Mouse (Mus musculus): ENCODE results near the gene Rnf227.
A peak's percentile ranks its signal among the peaks of the same experiment; 100 is the strongest.

Gene Rnf227

DNA sequence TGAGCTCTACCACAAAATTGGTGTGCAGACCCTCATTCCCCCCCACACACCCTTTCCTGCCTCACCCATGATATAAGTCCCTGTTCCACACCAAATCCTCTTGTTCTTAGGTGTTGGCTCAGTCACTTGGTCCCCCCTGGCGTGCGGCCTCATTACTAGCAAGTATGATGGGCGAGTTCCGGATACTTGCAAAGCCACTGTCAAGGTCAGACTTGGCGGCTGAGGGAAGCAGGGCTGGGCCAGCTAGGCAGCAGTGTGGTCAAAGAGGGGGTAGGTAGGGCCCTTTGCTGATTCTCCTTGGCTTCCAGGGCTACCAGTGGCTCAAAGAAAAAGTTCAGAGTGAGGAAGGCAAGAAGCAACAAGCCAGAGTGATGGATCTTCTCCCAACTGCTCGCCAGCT, 9.1 kb upstream of the Rnf227 start:
- DNase-seq (ENCODE audit: low read depth) = no peak

DNA sequence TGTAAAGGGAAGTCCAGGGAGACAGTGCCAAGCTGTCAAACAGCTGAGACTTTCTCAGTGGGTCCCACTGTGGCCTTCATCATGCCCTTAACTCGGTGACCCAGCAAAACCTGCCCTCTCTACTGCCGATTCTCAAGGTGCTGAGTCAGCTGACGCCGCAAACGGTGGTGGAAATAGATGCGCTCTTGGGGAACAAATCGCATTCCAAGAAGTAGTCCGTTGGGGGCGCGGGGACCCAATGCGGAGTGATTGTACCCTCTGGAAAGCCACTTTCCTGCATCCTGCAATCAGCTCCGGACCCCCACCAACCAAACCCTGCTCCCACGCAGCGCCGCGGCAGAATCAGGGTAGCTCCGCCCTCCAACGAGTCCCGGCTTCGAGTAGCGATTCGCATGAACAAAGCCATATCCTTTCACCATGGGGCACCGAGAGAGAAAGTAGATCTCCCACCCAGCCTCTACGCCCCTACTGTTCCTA, 8.3 kb upstream of the Rnf227 start:
- peak; percentile 86 for DNase-seq (ENCODE audit: low read depth)

DNA sequence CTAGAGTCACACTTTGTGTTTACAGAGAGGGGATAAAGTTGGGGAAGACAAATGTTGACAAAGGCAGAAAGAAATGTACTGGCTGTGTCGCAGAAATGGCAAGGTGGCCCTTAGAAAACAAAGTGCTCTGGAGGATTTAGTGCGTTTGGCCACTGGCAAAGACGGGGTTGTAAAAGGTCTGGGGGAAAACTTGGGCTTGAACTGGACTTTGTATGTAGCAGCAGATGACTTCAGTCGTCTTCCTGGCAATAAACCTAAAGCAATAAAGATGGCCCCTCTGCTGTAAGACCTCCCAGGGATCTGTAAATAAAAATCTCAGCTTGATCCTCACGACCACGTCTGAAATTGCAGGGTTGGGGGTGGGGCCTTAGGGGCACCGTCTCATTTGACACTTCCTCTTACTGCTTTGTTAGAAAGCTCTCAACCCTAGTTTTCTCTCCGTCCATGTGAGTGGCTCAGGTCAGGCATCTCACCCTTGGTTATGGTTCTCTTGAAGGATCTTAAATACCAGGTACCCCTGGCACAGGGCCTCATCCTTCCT, 7.5 kb upstream of the Rnf227 start:
- DNase-seq (ENCODE audit: low read depth) = no peak

DNA sequence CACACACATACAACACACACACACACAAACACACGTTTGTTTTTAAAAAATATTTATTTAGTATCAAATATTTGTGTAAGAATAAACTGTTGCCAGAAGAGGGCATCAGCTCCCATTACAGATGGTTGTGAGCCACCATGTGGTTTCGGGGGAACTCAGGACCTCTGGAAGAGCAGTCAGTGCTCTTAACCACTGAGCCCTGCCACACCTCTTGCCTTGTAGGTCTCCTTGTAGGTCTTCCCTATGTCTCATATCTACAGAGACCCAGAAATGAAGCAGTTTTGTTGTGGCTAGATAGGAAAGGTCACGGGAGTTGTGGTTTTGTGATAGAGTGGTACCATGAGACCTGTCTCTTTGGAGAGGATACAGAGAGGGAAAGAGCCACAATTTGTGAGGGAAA, 6.3 kb upstream of the Rnf227 start:
- DNase-seq (ENCODE audit: low read depth) = peak; percentile 53

DNA sequence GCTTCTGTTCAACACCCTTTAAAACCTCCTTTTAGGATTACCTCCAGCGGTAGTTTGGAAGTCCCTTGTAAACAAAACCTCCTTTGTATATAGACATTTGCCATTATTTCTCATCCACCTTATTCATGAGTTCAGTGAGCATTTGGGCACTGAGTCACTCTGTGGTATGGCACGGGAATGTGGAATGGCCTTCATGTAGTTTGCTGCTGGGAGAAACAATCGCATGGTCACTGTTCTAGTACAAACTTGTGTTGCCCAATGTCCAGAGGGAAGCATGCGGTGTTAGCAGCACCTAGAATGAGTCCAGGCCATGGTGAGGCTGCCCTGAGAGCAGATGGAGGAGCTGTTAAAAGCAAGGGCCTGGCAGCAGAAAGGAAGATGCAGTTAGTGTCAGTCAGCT, 5.5 kb upstream of the Rnf227 start:
- DNase-seq (ENCODE audit: low read depth) = no peak

DNA sequence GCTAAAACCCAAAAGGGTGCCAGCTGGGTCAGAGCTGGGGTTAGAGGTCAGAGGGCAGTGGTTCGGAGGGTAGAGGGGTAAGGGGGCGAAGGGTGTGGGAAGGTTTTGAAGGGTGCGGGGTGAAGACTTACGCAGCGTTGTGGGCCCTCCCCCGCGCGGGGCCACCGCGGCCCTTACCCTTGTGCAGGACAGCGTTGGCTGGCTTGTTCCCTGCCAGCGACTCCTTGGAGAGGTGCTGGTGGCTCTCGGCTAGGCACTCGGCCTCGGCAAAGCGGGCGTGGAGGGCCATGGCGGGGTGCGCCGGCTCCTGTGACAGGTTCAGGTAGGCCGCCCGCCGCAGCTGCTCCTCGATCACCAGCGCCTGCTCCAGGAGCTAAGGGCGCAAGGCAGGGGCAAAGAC, 6.2 kb downstream of the Rnf227 start:
- DNase-seq (ENCODE audit: low read depth) = no peak

DNA sequence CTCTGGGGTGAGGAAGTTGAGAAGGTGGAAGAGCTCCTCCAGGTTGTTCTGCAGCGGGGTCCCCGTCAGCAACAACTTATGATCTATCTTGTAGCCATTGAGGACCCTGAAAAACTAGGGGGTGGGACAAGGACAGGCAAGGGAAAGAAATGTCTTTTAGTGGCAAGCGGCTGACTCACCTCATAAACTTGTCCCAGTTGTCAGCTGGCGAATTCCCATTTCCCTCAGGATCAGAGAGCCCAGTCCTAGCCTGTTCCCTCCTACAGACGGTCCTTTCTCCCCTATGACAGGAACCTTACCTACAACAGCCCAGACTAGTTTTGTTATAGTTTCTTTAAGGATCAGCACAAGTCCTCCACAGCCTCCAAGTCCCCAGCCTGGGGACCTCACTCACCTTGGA, 16.3 kb downstream of the Rnf227 start:
- no peak for DNase-seq (ENCODE audit: low read depth)

DNA sequence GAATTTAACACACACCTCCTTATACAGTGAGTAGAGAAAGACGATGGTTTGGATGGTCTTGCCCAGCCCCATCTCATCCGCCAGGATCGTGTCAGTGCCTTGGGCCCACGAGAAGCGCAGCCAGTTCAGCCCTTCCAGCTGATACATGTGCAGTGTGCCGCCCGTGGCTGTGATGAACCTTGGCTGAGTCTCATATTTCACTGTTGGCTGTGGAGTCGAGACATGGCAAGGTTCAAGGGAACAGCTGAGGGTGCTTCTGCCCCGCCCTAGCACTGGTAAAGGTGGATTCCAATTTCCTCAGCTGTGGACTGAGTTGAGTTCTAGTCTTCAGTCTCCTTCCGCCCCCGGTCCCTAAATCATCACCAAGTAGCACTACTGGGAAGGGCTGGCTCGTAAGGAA, 17.4 kb downstream of the Rnf227 start:
- no peak for DNase-seq (ENCODE audit: low read depth)

DNA sequence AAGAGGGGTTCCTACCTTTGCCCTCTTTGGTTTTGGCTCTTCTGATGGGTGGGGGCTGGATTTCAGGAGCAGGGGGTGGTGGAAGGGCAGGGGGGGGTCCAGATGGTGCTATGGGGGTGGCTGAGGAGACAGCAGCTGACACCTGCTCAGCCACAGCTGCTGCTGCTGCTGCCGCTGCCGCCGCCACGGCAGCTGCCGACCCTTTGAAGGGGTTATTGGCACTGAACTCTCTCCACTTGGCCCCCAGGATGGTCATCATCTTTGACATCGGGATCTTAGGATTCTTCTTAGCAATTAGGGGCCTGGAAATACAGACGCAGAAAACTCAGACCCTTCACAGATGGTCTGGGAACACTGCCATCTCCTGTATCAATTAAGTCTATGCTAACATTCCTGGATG, 21.8 kb downstream of the Rnf227 start:
- no peak for DNase-seq (ENCODE audit: low read depth)

DNA sequence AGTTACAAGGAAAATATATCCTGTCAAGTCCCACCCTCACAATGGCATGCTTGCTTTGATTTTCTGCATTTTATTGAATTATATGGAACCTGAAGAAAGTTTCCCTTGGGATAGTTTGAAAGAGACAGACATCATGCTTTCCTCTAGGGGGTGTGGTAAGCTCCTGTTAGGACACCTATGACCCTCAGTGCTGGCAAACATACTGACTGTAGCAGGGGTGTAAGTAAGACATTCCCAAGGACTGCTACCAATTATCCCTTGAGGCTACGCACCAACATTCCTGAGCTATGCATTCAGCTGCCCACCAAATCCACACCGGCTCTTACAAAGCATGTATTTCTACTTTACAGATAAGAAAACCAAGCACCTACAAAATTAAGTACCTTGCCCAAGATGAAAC, 22.2 kb downstream of the Rnf227 start:
- DNase-seq (ENCODE audit: low read depth) = no peak

DNA sequence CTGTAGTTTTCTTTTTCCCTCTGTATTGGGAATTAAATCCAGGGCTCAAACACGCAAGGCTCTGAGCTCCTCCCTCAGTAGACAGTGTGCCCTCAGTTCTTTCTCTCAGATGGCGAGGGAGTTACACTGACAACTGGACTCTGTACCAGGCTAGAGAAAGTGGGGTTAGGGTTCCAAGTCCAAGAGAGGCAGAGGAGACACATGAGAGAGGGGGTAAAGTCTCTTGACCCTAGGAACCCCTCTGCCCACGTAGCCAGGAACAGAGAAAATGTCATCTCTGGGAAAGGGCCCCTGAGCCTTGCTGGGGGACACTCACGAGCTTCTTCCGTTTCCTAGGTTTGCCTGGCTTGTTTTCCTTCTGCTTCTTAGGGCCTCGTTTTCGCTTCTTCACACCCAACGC, 24.1 kb downstream of the Rnf227 start:
- no peak for DNase-seq (ENCODE audit: low read depth)

DNA sequence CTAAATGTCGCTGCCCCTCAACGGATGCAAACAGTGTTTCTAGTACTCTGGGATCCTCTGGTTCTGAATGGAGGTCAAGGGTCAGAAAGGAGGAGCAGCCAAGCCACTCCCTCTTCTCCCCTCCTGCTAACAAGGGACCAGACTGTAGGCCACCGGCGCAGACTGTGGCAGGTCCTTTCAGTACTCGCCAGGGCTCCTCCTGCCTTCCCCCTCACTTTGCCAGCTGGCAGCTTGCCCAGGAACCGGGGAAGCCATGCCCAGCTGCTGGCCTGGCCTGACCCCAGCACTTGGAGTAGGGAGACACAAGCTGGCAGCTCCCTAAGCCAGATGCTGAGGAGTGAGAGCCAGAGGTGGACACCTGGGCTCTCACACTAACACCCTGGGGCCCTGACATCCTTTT, 24.6 kb downstream of the Rnf227 start:
- DNase-seq (ENCODE audit: low read depth) = peak; percentile 33

DNA sequence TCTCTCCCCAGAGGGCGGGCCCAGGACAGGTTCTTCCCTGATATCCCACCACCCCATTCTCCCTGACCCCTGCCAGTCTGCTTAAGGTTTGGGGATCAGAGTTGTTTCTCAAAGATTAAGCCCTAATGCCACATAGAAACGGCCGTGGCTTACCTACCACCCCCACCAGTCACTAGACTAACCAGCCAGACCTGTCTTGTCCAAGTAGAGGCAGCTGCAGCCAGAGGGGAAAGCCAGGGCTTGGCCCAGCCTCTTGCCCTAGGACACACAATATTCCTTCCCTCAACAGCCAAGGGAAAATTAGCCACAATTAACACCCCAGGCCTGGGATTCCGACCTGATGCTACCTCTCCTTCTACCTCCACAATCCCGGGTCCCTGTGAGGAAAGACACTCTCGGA, 25.5 kb downstream of the Rnf227 start:
- DNase-seq (ENCODE audit: low read depth) = peak; percentile 39

DNA sequence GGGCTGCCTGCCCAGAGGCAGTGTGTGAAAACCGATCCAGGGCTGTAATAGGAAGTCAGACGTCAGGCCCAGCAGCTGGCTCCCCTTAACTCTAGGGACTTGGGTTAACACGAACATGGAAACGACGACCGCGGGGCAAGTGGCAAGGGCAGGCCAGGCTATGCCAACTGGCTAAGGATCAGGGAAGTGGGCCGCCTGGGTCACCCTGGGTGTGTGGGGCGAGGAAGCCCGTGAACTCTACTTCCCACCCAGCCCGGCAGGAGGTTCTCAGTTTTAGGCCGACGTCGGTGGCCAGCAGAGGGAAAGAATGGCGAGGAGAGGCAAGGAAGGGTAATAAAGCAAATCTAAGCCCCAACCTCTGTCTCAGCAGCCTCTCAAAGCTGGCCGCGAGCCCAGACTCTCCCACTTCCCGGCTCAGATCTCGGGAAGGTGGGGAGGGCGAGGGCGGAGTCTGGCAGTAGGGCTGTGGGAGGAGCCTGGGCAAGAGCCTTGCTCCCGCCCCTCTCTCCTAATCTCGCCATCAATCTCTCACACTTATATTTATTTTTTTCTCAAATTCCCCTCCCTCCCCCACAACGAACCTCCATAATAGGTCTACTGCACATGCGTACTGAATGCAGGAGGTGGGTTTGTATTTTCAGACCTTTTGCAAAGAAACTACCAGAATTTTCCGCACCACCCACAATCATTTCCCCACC, 26.0 kb downstream of the Rnf227 start:
- peak; percentile 99 for DNase-seq (ENCODE audit: low read depth)

DNA sequence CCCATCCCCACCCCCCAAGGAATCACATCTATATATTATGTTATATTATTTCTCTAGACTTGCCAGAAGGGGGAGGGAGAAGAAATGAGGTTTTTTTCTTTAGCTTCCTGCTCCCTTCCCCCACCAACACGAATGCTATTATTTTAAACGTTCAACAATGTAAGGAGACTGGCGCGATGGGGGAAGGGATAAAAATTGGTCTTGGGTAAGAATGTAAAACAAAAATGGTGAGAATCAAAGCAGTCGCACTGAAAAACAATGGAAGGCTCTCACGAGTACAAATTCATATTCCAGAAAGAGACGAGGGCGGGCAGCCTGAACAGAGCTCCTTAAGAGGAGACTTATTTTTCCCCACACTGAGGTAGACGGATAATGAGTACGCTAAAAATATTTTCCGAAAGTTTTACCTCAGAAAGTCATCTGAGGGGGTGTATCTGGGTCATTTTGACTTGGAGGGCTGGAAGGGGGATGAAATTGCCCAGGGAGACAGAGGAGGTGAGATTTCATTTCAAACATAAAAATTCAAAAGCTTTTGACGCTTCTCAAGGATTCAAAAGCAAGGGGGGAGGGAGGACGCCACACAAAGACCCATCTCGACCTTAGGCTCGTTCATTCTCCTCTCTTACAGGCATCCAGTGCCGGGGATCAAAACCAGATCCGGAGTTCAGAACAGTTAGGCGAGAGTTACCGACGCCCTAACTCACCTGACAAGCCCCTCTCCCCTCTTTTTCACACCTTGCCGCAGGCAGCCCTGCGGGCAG, 26.8 kb downstream of the Rnf227 start:
- no peak for DNase-seq (ENCODE audit: low read depth)

DNA sequence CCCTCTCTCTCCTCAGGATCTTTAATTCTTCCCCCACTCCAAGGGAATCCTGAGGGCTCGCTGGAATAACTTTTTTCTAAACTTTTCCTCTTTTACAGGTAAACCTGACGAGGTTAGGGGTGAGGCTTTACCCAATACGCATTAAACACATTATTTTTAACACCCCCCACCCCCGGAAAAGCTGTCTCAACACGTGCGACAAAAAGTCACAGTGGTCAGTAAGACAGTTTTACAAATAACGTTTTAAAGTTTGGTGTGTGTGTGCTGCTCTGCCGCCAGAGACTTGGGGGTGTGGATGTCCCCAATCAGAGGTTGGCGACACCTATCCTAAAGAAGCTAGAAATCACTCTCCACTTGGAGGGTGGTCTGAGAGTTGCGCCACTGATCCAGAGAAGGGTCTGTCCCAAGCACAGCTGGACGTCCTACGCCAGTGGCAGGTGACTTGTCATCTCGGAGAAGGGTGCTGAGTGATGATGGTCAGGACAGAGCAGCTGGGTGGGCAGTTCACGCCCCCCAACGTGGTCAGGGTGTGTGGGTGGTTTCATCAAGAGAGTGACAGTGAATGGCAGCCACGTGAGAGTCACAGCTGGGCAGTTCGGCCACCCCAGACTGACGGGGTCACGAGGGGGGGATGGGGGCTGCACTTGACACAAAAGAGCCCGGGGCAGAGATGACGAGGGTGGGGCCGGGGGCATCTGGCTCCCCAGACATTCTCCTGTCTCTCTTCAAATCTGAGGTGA, 27.5 kb downstream of the Rnf227 start:
- DNase-seq (ENCODE audit: low read depth) = peak; percentile 64

DNA sequence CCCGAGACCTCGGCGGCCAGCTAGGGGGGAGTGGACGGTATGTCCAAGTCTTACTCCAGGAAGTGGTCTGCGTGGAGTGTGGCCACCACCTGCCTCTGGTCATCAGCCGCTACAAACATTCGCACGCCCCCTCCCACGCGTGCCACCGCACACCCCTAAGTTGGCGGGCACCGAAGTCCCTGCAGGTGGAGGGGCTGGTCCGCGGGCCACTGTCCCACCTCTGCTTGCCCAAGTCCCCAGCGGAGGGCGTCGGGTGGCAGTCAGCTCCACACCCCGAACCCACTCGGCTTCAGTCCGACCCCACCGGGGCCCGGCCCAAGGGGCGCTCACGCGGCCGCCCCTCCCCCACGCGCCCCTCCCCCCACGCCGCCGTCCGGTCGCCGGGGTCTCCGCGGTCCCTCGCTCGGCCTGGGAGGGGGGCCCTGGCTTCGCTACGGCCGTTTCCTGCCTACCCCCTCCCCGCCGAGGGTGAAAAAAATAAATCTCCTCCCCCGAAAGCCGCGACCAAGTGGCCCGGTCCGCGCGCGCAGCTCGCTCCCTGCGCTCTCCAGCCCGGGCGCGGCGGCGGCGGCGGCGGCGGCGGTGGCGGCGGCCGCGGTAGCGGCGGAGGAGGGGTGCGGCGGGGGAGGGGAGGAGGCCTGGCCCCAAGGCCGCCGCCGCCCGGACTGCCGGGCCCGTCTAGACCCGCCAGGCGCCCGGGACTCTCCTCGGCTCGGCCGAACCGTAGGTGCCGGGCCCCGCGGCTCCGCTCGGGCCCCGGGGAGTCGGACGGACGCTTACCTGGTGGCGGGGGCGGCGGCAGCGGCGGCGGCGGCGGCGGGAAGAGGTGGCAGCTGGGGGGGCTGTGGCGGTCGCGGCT, 28.3 kb downstream of the Rnf227 start:
- peak; percentile 67 for DNase-seq (ENCODE audit: low read depth)

DNA sequence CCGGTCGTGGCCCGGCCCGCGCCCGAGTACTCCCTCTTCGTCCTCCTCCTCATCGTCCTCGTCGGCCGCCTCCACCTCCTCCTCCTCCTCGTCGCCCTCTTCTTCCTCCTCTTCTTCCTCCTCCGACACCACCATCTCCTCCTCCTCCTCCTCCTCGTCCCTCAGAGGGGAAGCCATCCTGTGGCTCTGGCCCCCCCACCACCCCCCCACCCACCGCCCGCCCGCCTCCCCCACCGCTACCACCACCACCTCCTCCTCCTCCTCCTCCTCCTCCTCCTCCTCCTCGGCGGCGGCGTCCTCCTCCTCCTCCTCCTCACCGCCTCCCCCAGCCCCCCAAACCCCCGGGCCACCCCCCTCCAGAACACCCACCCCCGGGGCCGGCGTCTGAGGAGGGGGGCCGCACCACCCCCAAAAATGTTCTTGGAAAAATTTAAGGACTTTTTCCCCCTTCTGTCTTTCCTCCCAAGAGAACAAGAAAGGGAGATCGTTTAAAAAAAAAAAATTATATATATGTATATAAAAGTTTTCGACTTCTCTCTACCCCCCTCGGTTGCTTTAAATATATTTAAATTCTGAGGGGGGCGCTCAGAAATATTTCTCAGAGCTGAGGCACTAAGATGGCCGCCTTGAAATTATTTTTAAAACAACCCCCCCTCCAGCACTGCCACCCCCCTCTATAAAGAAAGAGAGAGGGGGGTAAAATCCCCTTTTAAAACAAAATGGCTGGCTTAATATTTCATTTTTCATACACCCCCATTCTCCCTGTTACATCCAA, 29.1 kb downstream of the Rnf227 start, which contains the start of gene Chd3:
Gene Chd3, minus strand, starts transcription at position 192 of the 775 bp plus-strand sequence.
- no peak for DNase-seq (ENCODE audit: low read depth)

DNA sequence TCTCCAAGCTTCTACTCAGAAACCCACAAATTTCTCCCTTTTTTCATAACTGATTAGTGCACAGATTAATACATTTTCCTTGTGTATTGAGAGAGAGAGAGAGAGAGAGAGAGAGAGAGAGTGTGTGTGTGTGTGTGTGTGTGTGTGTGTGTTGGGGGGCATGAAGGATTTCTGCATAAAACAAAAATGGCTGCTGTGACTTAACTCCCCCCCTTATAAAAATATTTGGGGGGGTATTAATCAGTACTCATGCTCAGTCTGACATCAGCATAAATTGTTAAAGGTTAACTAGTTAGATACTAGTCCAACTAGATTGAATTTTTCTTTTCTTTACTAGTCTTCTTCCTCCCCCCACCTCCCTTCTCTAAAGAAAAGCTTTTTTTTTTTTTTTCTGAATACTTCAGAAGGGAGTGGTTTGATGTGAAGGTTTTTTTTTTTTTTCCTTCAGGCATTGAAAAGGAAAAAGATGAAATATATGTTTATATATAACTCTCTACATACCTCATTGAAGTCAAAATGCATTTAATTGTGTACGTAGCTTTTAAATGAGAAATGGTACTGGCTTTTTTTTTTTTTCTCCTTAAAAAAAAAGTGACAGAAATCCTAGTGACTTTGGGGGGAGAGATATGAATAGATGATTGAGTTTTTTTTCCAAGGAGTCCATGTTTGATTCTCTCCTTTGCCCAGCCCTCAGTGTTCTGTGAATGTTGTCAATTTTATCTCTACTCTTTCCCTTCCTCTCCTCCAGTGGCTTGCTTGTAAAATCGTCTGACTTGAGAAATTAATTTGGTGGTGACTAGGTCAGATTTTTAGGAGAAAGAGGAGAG, 29.9 kb downstream of the Rnf227 start:
- DNase-seq (ENCODE audit: low read depth) = peak; percentile 51

DNA sequence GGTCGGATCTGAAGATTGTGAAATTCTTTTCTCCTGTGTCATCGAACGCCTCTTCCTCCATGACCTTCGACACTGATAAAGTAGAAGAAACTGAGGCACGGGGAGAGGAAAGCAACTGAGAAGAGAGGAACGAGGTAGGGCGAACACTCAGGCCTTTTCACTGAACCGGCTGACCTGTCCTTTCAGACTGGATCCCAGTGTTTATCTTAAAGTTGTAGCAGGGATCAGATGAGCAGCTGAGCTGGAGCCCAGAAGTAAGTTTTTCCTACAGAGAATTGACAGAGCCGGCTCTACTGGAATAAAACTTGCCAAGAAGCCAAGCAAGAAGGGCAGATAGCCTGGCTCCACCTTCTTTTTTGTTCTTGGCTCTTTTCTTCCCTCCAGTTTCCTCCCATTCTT, 30.6 kb downstream of the Rnf227 start:
- peak; percentile 39 for DNase-seq (ENCODE audit: low read depth)
